Mouse (Mus musculus): Measurements from ENCODE around the gene Frmd4b. TPM values are rescaled to one million over a fixed set of nuclear protein-coding genes. Genes with fewer than 3 reads are reported as not detected.

Frmd4b gene
- total and polyA plus RNA-seq, 3 experiments: 0.13 to 0.70 (median 0.13) TPM

DNA sequence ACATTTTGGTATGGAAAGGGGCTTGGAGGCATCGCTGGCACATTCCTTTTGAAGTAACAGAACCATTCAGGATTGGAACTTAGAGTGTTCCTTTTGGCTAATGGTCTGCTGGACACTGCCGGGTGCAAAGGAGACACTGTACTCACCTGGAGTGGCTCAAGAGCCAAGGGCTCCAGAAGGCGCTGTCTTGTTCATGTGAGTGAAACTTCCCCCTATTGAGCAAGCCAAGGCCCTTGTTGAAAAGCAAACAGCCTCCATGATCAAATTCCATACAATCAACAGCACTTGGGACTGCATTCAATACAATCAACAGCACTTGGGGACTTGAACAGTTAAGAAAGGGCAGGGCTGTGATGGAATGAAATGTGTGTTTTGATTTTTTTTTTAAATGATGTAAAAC is 109.4 kb downstream of the Frmd4b start:
- Histone ChIP-seq H3K36me3 (replicated peaks in 1 of 2; ENCODE audit: control insufficient read depth in 1 of 2, insufficient read depth in 1 of 2, low read length in 1 of 2) (no peaks in the 10 kb centered on the region), H3K4me3 (replicated peaks in 1 of 3; ENCODE audit: low read depth in 2 of 3, low read length in 2 of 3, poor library complexity in 1 of 3) (no peak overlapping the region), H3K9ac (ENCODE audit: insufficient read depth, low read depth) (no peak overlapping the region), H3K27ac (ENCODE audit: insufficient read depth, low read depth) (no peak overlapping the region), H3K79me2 (replicated peaks; ENCODE audit: control insufficient read depth, extremely low read depth, insufficient read depth, poor library complexity, severe bottlenecking) (no peaks in the 10 kb centered on the region), H3K4me2 (ENCODE audit: insufficient read depth, low read depth, poor library complexity, severe bottlenecking) (peak overlapping the region; percentile 56; the same call in 1 of the 2 replicates), H3K9me3 (replicated peaks; ENCODE audit: low read length) (no peaks in the 10 kb centered on the region), H3K27me3 (replicated peaks) (no peaks in the 10 kb centered on the region), H3K4me1 (ENCODE audit: control insufficient read depth in 1 of 2, insufficient read depth in 2 of 2) (peaks cover 15 to 61% of the 10 kb centered on the region in 2 experiments)
- DNase-seq (ENCODE audit: extremely low read depth): no peak
- TF ChIP-seq ZMIZ1 (IDR thresholded peaks at IDR 0.05; ENCODE audit: low read depth, low read length) (no peak), SIN3A (IDR thresholded peaks at IDR 0.05; ENCODE audit: low read length) (peak; percentile 38; the same call in 1 of the 2 replicates)
- dilution Hi-C loops (cut with MboI; ENCODE audit: extremely low pct_ligation_motif_present, extremely low pct_unique_long_range_greater_than_20kb, low sequenced_read_pairs): no loop called here
- in situ Hi-C loops (cut with MboI; ENCODE audit: low pct_ligation_motif_present, low pct_unique_long_range_greater_than_20kb, low sequenced_read_pairs): loop anchor here (10.0 kb wide), 1 partner anchor 83 kb away; no protein-coding TSS in a partner anchor

- Histone ChIP-seq H3K4me3 (replicated peaks in 1 of 3; ENCODE audit: low read depth in 2 of 3, low read length in 2 of 3, poor library complexity in 1 of 3) (no peak overlapping the region), H3K4me1 (ENCODE audit: control insufficient read depth in 1 of 2, insufficient read depth in 2 of 2) (peaks cover 15 to 61% of the 10 kb centered on the region in 2 experiments), H3K27me3 (replicated peaks) (no peaks in the 10 kb centered on the region), H3K36me3 (replicated peaks in 1 of 2; ENCODE audit: control insufficient read depth in 1 of 2, insufficient read depth in 1 of 2, low read length in 1 of 2) (no peaks in the 10 kb centered on the region), H3K4me2 (ENCODE audit: insufficient read depth, low read depth, poor library complexity, severe bottlenecking) (no peak overlapping the region), H3K9ac (ENCODE audit: insufficient read depth, low read depth) (no peak overlapping the region), H3K79me2 (replicated peaks; ENCODE audit: control insufficient read depth, extremely low read depth, insufficient read depth, poor library complexity, severe bottlenecking) (no peaks in the 10 kb centered on the region), H3K27ac (ENCODE audit: insufficient read depth, low read depth) (no peak overlapping the region), H3K9me3 (replicated peaks; ENCODE audit: low read length) (no peaks in the 10 kb centered on the region)
- peak; percentile 77 for TF ChIP-seq ZNF384 (IDR thresholded peaks at IDR 0.05; ENCODE audit: low read depth, low read length)
- TF ChIP-seq TBP (conservative IDR thresholded peaks at IDR 0.05; ENCODE audit: low read depth, low read length): no peak
- in situ Hi-C loops (cut with MboI; ENCODE audit: low pct_ligation_motif_present, low pct_unique_long_range_greater_than_20kb, low sequenced_read_pairs): loop anchor here (10.0 kb wide), 1 partner anchor 81 kb away; no protein-coding TSS in a partner anchor
- dilution Hi-C loops (cut with MboI; ENCODE audit: extremely low pct_ligation_motif_present, extremely low pct_unique_long_range_greater_than_20kb, low sequenced_read_pairs): no loop called here
- peak; percentile 20 for DNase-seq (ENCODE audit: extremely low read depth)
Measured at GRCm38 (mm10) chr6:97506141-97506650, 111.1 kb downstream of the Frmd4b start.

DNA sequence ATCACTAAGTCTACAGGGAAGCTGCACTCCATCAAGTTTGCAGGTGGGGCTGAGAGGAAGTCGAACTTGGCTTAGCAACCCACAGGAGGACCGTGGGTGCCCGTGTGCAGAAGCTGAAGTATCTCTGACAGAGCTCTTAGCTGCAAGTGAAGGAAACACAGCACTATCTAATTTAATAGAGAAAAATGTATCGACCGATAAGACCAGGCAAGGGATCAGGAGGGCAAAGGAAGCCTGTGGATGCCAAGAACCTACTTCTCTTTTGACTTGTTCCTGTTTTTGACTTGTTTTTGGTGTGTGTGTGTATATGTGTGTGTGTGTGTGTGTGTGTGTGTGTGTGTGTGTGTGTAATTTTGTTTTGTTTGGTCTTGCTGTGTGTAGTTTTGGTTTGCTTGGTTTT is 112.7 kb downstream of the Frmd4b start:
- TF ChIP-seq NELFE (IDR thresholded peaks at IDR 0.05; ENCODE audit: low read depth, low read length) (no peak), ZC3H11A (IDR thresholded peaks at IDR 0.05; ENCODE audit: low read depth, low read length) (no peak), ZKSCAN1 (IDR thresholded peaks at IDR 0.05; ENCODE audit: borderline replicate concordance, low read depth, low read length) (no peak), E2F4 (IDR thresholded peaks at IDR 0.05; ENCODE audit: insufficient replicate concordance, low read depth, low read length) (no peak), GABPA (IDR thresholded peaks at IDR 0.05; ENCODE audit: insufficient replicate concordance, low read depth, low read length) (no peak), POLR2A (IDR thresholded peaks at IDR 0.05; ENCODE audit: low read depth, low read length) (no peak), TCF12 (IDR thresholded peaks at IDR 0.05; ENCODE audit: low read depth, low read length) (no peak), MAFK (IDR thresholded peaks at IDR 0.05; ENCODE audit: insufficient replicate concordance, low read length) (no peak), CHD1 (IDR thresholded peaks at IDR 0.05; ENCODE audit: low read depth, low read length) (no peak), HCFC1 (IDR thresholded peaks at IDR 0.05; ENCODE audit: low read depth, low read length) (no peak), SMC3 (IDR thresholded peaks at IDR 0.05; ENCODE audit: low read depth, low read length) (no peak), MXI1 (IDR thresholded peaks at IDR 0.05; ENCODE audit: low read depth, low read length) (no peak), NRF1 (IDR thresholded peaks at IDR 0.05; ENCODE audit: low read depth, low read length) (no peak), POLR2AphosphoS2 (IDR thresholded peaks at IDR 0.05; ENCODE audit: low read depth, low read length) (no peak), KAT2A (IDR thresholded peaks at IDR 0.05; ENCODE audit: insufficient replicate concordance, low read length) (no peak), PAX5 (IDR thresholded peaks at IDR 0.05; ENCODE audit: low read length) (no peak), JUN (IDR thresholded peaks at IDR 0.05; ENCODE audit: insufficient read depth, low read depth, low read length) (no peak), RAD21 (IDR thresholded peaks at IDR 0.05; ENCODE audit: low read depth, low read length) (no peak), MAX (IDR thresholded peaks at IDR 0.05; ENCODE audit: low read length) (no peak)

More for the DNA sequence above, 112.7 kb downstream of the Frmd4b start:
- no peaks in the 10 kb centered on the region for H3K27me3 ChIP-seq (replicated peaks)
- no peak overlapping the region for H3K9ac ChIP-seq (ENCODE audit: insufficient read depth, low read depth)
- H3K4me1 ChIP-seq (ENCODE audit: control insufficient read depth in 1 of 2, insufficient read depth in 2 of 2): peaks cover 14 to 55% of the 10 kb centered on the region in 2 experiments
- dilution Hi-C loops (cut with MboI; ENCODE audit: extremely low pct_ligation_motif_present, extremely low pct_unique_long_range_greater_than_20kb, low sequenced_read_pairs): no loop called here
- no peak overlapping the region for H3K4me3 ChIP-seq (replicated peaks in 1 of 3; ENCODE audit: low read depth in 2 of 3, low read length in 2 of 3, poor library complexity in 1 of 3)
- DNase-seq (ENCODE audit: extremely low read depth): no peak
- H3K27ac ChIP-seq (ENCODE audit: insufficient read depth, low read depth): no peak overlapping the region
- H3K79me2 ChIP-seq (replicated peaks; ENCODE audit: control insufficient read depth, extremely low read depth, insufficient read depth, poor library complexity, severe bottlenecking): no peaks in the 10 kb centered on the region
- no peaks in the 10 kb centered on the region for H3K36me3 ChIP-seq (replicated peaks in 1 of 2; ENCODE audit: control insufficient read depth in 1 of 2, insufficient read depth in 1 of 2, low read length in 1 of 2)
- in situ Hi-C loops (cut with MboI; ENCODE audit: low pct_ligation_motif_present, low pct_unique_long_range_greater_than_20kb, low sequenced_read_pairs): loop anchor here (10.0 kb wide), 1 partner anchor 80 kb away; no protein-coding TSS in a partner anchor
- no peak overlapping the region for H3K4me2 ChIP-seq (ENCODE audit: insufficient read depth, low read depth, poor library complexity, severe bottlenecking)
- H3K9me3 ChIP-seq (replicated peaks; ENCODE audit: low read length): no peaks in the 10 kb centered on the region

Data from CH12.LX (cell line).